Mouse (Mus musculus) midbrain, embryonic 11.5 days (tissue): ENCODE measurements around the gene Ppp1r36. TPM values are rescaled to one million over a fixed set of nuclear protein-coding genes. Genes with fewer than 3 reads are reported as not detected.

ENCODE experiments used
- ATAC-seq: fragments of 200-750 bp; cut with Nextera tagmentation; 2 replicates; pipeline ENCODE4 v1.8.0; 2017; ENCODE audit warnings: moderate TSS enrichment, moderate library complexity; ENCODE audit not compliant: low FRiP score
- DNase-seq: peaks from one replicate; pipeline ENCODE4 v3.0.0; 2015; ENCODE audit warnings: low spot score; ENCODE audit errors: missing footprints
- H3K27ac ChIP-seq: fragments of 300-500 bp; sonication (generic); 2 replicates; pipeline ENCODE4 v1.5.1; 2014; ENCODE audit warnings: low read depth, low read length
- H3K27me3 ChIP-seq: fragments of 300-500 bp; sonication (generic); 2 replicates; pipeline ENCODE4 v1.6.1; 2014; ENCODE audit warnings: mild to moderate bottlenecking, low read length, moderate library complexity, mixed read lengths; ENCODE audit not compliant: control insufficient read depth, insufficient read depth
- H3K36me3 ChIP-seq: fragments of 300-500 bp; sonication (generic); 2 replicates; pipeline ENCODE4 v1.6.1; 2014; ENCODE audit warnings: mild to moderate bottlenecking, low read length, moderate library complexity, mixed read lengths; ENCODE audit not compliant: control insufficient read depth, insufficient read depth
- H3K4me1 ChIP-seq: fragments of 300-500 bp; sonication (generic); 2 replicates; pipeline ENCODE4 v1.6.1; 2014; ENCODE audit warnings: low read length; ENCODE audit not compliant: control insufficient read depth, insufficient read depth
- H3K4me2 ChIP-seq: fragments of 300-500 bp; sonication (generic); 2 replicates; pipeline ENCODE4 v1.6.1; 2014; ENCODE audit warnings: mild to moderate bottlenecking, moderate library complexity
- H3K4me3 ChIP-seq: fragments of 300-500 bp; sonication (generic); 2 replicates; pipeline ENCODE4 v1.5.1; 2014; ENCODE audit warnings: low read depth, low read length
- H3K9ac ChIP-seq: fragments of 300-500 bp; sonication (generic); 2 replicates; pipeline ENCODE4 v1.6.1; 2014; ENCODE audit warnings: low read length
- H3K9me3 ChIP-seq: fragments of 300-500 bp; sonication (generic); 2 replicates; pipeline ENCODE4 v1.6.1; 2016; ENCODE audit warnings: low read length; ENCODE audit not compliant: control insufficient read depth
- WGBS: fragments of 180-500 bp; shearing (Covaris S2); extraction: QIAGEN DNeasy Blood & Tissue Kit; methylation state at CpG from one replicate; pipeline ENCODE4 v1.1.7; 2014; 5-methylcytosine and 5-hydroxymethylcytosine counted together
- polyA plus RNA-seq: library from polyadenylated mRNA; unstranded; fragments of >200 nt; fragmentation: Nextera tagmentation; extraction: Ambion mirVana; gene quantifications from 2 replicates; pipeline ENCODE4 v1.2.1, GENCODE M21; 2014

The Ppp1r36 gene
- polyA plus RNA-seq, 1 experiment from 2014 or later: 0.51 TPM

GRCm38 (mm10) chr12:76484881-76485280 is 67.5 kb downstream of the Ppp1r36 start:
- no peaks in the 10 kb centered on the region for H3K9me3 ChIP-seq
- H3K4me3 ChIP-seq: no peak overlapping the region
- no peak for DNase-seq
- H3K36me3 ChIP-seq: no peaks in the 10 kb centered on the region
- no peak overlapping the region for H3K4me2 ChIP-seq
- H3K27ac ChIP-seq: no peak overlapping the region
- no peaks in the 10 kb centered on the region for H3K27me3 ChIP-seq
- no peak overlapping the region for H3K9ac ChIP-seq
- no peaks in the 10 kb centered on the region for H3K4me1 ChIP-seq
- ATAC-seq: no peak
- 60% methylated on average over 4 of the region's 4 CpGs for WGBS

DNA sequence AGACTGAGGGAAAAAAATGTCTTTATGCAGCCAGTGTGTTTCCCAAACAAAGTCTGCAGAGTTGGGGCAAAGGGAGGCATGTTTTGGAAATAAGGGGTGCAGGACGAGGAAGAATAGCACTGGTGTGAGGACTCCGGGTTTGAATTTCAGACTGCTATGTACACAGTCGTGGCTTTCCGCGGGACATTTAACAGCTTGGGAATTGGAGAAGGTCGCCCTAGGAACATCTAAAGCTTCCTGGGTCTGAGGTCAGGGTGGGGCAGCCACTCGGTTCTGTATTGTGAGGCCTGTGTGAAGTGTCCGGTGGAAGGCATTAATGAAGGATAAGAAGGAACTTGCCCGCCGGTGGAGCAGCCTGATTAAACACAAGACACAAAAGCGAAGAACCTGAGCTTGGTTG is 68.0 kb downstream of the Ppp1r36 start:
- no peak for ATAC-seq
- H3K9ac ChIP-seq: no peak overlapping the region
- no peaks in the 10 kb centered on the region for H3K9me3 ChIP-seq
- no peak overlapping the region for H3K4me3 ChIP-seq
- no peak overlapping the region for H3K27ac ChIP-seq
- no peaks in the 10 kb centered on the region for H3K36me3 ChIP-seq
- DNase-seq: no peak
- no peak overlapping the region for H3K4me2 ChIP-seq
- no peaks in the 10 kb centered on the region for H3K27me3 ChIP-seq
- 42% methylated on average over 11 of the region's 11 CpGs for WGBS
- no peaks in the 10 kb centered on the region for H3K4me1 ChIP-seq

- no peak overlapping the region for H3K4me2 ChIP-seq
- H3K9ac ChIP-seq: no peak overlapping the region
- DNase-seq (no peak), ATAC-seq (no peak)
- H3K27me3 ChIP-seq: no peaks in the 10 kb centered on the region
- H3K36me3 ChIP-seq: no peaks in the 10 kb centered on the region
- 85% methylated on average over 9 of the region's 9 CpGs for WGBS
- no peak overlapping the region for H3K27ac ChIP-seq
- H3K4me3 ChIP-seq: no peak overlapping the region
- no peaks in the 10 kb centered on the region for H3K4me1 ChIP-seq
- H3K9me3 ChIP-seq: no peaks in the 10 kb centered on the region
Observed at GRCm38 (mm10) chr12:76486943-76487342, 69.6 kb downstream of the Ppp1r36 start.

Other genes starting within 250 kb of the Ppp1r36 start
- gene Esr2, start 240.3 kb upstream of the Ppp1r36 start, polyA plus RNA-seq: 0.07 and 0.21 TPM in 2 replicates
- gene Tex21, start 170.8 kb upstream of the Ppp1r36 start, polyA plus RNA-seq: not detected in 2 replicates
- 62.9 and 63.9 TPM in 2 replicates for gene Mthfd1, start 162.2 kb upstream of the Ppp1r36 start, polyA plus RNA-seq
- gene Akap5, start 92.6 kb upstream of the Ppp1r36 start, polyA plus RNA-seq: 4.1 TPM in 2 replicates
- 20.9 and 23.4 TPM in 2 replicates for gene Zbtb25, start 47.9 kb upstream of the Ppp1r36 start, polyA plus RNA-seq
- gene Zbtb1, start 47.3 kb upstream of the Ppp1r36 start, polyA plus RNA-seq: 7.6 and 7.8 TPM in 2 replicates
- gene Hspa2, start 13.4 kb upstream of the Ppp1r36 start, polyA plus RNA-seq: 5.1 and 7.0 TPM in 2 replicates
- gene Plekhg3, start 113.4 kb downstream of the Ppp1r36 start, polyA plus RNA-seq: 0.62 and 1.3 TPM in 2 replicates